Mouse (Mus musculus): ENCODE measurements around the gene Reln. TPM values are rescaled to one million over a fixed set of nuclear protein-coding genes. Genes with fewer than 3 reads are reported as not detected.

Reln gene
- polyA plus RNA-seq, 1 experiment = 123 TPM

GRCm38 (mm10) chr5:22309001-22309400 is 35.5 kb downstream of the Reln start:
- DNase-seq (ENCODE audit: extremely low spot score in 1 of 2, low spot score in 1 of 2) = no peak

- no peak for DNase-seq (ENCODE audit: extremely low spot score in 1 of 2, low spot score in 1 of 2)
These were observed 36.6 kb downstream of the Reln start for GRCm38 (mm10) chr5:22307853-22308252.

GRCm38 (mm10) chr5:22307072-22307471 is 37.4 kb downstream of the Reln start:
- DNase-seq (ENCODE audit: extremely low spot score in 1 of 2, low spot score in 1 of 2) = peak; percentile 32 to 64

GRCm38 (mm10) chr5:22303709-22304108 is 40.8 kb downstream of the Reln start:
- DNase-seq (ENCODE audit: extremely low spot score in 1 of 2, low spot score in 1 of 2) = no peak

GRCm38 (mm10) chr5:22302309-22302708 is 42.2 kb downstream of the Reln start:
- DNase-seq (ENCODE audit: extremely low spot score in 1 of 2, low spot score in 1 of 2) = no peak

GRCm38 (mm10) chr5:22300788-22301187 is 43.7 kb downstream of the Reln start:
- DNase-seq (ENCODE audit: extremely low spot score in 1 of 2, low spot score in 1 of 2) = no peak

GRCm38 (mm10) chr5:22300046-22300445 is 44.5 kb downstream of the Reln start:
- no peak for DNase-seq (ENCODE audit: extremely low spot score in 1 of 2, low spot score in 1 of 2)

GRCm38 (mm10) chr5:22295161-22295560 is 49.3 kb downstream of the Reln start:
- DNase-seq (ENCODE audit: extremely low spot score in 1 of 2, low spot score in 1 of 2) = no peak

- no peak for DNase-seq (ENCODE audit: extremely low spot score in 1 of 2, low spot score in 1 of 2)
These were observed 53.1 kb downstream of the Reln start for GRCm38 (mm10) chr5:22291409-22291808.

GRCm38 (mm10) chr5:22285396-22285795 is 59.1 kb downstream of the Reln start:
- no peak for DNase-seq (ENCODE audit: extremely low spot score in 1 of 2, low spot score in 1 of 2)

GRCm38 (mm10) chr5:22282141-22282665 is 62.3 kb downstream of the Reln start:
- no peak for DNase-seq (ENCODE audit: extremely low spot score in 1 of 2, low spot score in 1 of 2)

- DNase-seq (ENCODE audit: extremely low spot score in 1 of 2, low spot score in 1 of 2) = no peak
These were observed 63.9 kb downstream of the Reln start for GRCm38 (mm10) chr5:22280534-22281164.

GRCm38 (mm10) chr5:22279201-22279600 is 65.3 kb downstream of the Reln start:
- DNase-seq (ENCODE audit: extremely low spot score in 1 of 2, low spot score in 1 of 2) = no peak

GRCm38 (mm10) chr5:22274134-22274533 is 70.4 kb downstream of the Reln start:
- DNase-seq (ENCODE audit: extremely low spot score in 1 of 2, low spot score in 1 of 2) = no peak

GRCm38 (mm10) chr5:22266489-22267301 is 77.8 kb downstream of the Reln start:
- no peak for DNase-seq (ENCODE audit: extremely low spot score in 1 of 2, low spot score in 1 of 2)

GRCm38 (mm10) chr5:22262351-22262765 is 82.1 kb downstream of the Reln start:
- peak; percentile 39 to 46 for DNase-seq (ENCODE audit: extremely low spot score in 1 of 2, low spot score in 1 of 2)

GRCm38 (mm10) chr5:22255346-22255745 is 89.2 kb downstream of the Reln start:
- no peak for DNase-seq (ENCODE audit: extremely low spot score in 1 of 2, low spot score in 1 of 2)

- DNase-seq (ENCODE audit: extremely low spot score in 1 of 2, low spot score in 1 of 2) = no peak
These were observed 90.6 kb downstream of the Reln start for GRCm38 (mm10) chr5:22253910-22254309.

- DNase-seq (ENCODE audit: extremely low spot score in 1 of 2, low spot score in 1 of 2) = no peak
These were observed 91.2 kb downstream of the Reln start for GRCm38 (mm10) chr5:22253318-22253717.

- no peak for DNase-seq (ENCODE audit: extremely low spot score in 1 of 2, low spot score in 1 of 2)
These were observed 96.7 kb downstream of the Reln start for GRCm38 (mm10) chr5:22247850-22248249.

- DNase-seq (ENCODE audit: extremely low spot score in 1 of 2, low spot score in 1 of 2) = peak; percentile 42 to 48
These were observed 99.4 kb downstream of the Reln start for GRCm38 (mm10) chr5:22245056-22245455.

- DNase-seq (ENCODE audit: extremely low spot score in 1 of 2, low spot score in 1 of 2) = no peak
These were observed 101.0 kb downstream of the Reln start for GRCm38 (mm10) chr5:22243538-22243937.
